Mouse (Mus musculus): Measurements from ENCODE around the gene Wwtr1. TPM values are rescaled to one million over a fixed set of nuclear protein-coding genes. Genes with fewer than 3 reads are reported as not detected.

The Wwtr1 gene
- polyA plus RNA-seq, 1 experiment from 2014 or later: 7.2 TPM

DNA sequence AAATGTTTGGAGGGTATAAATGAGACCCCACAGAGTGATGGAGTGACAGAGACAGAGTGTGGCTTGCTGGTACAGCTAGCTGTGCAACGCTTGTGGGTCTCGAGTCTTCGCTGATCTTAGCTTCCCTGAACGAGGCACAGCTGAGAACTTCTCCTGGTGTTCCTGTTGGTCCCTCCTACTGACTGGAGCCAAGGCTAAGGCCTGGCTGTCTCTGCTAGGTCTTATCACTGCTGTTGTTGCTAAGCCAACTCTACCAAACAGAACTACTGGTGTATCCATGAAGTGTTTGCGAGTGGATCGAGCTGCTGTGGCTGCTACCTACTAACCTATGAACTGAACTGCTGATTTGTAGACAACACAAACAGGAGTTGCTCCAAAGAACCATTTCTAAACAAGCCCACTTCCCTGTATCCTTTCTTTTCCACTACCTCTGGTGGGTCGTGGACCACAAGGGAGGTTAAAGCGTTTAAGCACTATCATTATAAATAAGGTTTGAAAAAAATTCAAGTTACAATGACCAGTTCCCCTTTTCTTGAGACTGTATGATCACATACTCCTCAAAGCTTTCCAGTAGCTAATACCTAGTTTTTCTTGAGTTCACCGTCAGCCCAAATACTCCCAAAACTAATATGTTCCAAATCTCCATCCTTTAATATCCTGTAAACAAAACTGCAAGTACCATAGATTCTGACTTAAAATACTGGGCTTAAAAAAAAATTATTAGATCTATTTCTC lies 42.6 kb downstream of the Wwtr1 start:
- H3K27ac ChIP-seq (replicated peaks; ENCODE audit: low read depth, low read length): no peak overlapping the region
- ATAC-seq (ENCODE audit: low FRiP score, low TSS enrichment): no peak
- no peak overlapping the region for H3K4me2 ChIP-seq (ENCODE audit: low read length)
- H3K4me1 ChIP-seq (ENCODE audit: control insufficient read depth, insufficient read depth, low read length): no peaks in the 10 kb centered on the region
- no peak overlapping the region for H3K4me3 ChIP-seq (replicated peaks; ENCODE audit: low read depth, low read length)
- DNase-seq: no peak
- no peaks in the 10 kb centered on the region for H3K9me3 ChIP-seq (ENCODE audit: control insufficient read depth, low read length)
- 97% methylated on average over 9 of the region's 9 CpGs for WGBS
- no peaks in the 10 kb centered on the region for H3K27me3 ChIP-seq (ENCODE audit: control insufficient read depth, insufficient read depth, low read length)
- no peaks in the 10 kb centered on the region for H3K36me3 ChIP-seq (ENCODE audit: control insufficient read depth, insufficient read depth, low read length)
- H3K9ac ChIP-seq (replicated peaks; ENCODE audit: low read length): no peak overlapping the region

GRCm38 (mm10) chr3:57530836-57531235 lies 44.9 kb downstream of the Wwtr1 start:
- DNase-seq: no peak

DNA sequence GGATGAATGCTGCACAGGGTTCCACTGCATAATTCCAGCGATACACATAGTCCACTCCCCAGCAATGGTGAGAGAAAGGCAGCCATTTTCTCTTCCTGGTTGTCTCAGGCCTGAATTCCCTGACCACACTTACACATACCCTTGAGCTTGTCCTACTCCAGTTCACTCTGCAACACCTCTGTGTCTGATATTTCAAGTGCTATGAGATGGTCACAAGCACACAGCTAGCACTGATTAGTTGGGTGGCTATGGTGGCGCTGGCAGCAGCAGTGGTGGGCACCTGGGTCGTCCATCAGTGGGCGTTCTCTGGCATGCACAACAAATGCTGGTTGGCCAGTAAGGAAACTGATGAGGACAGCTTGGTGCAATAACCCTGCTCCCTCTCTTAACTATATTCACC lies 45.5 kb downstream of the Wwtr1 start:
- no peak overlapping the region for H3K4me3 ChIP-seq (replicated peaks; ENCODE audit: low read depth, low read length)
- H3K9ac ChIP-seq (replicated peaks; ENCODE audit: low read length): no peak overlapping the region
- no peak for ATAC-seq (ENCODE audit: low FRiP score, low TSS enrichment)
- DNase-seq: no peak
- no peaks in the 10 kb centered on the region for H3K27me3 ChIP-seq (ENCODE audit: control insufficient read depth, insufficient read depth, low read length)
- H3K36me3 ChIP-seq (ENCODE audit: control insufficient read depth, insufficient read depth, low read length): no peaks in the 10 kb centered on the region
- WGBS: 95% methylated on average over 4 of the region's 4 CpGs
- H3K27ac ChIP-seq (replicated peaks; ENCODE audit: low read depth, low read length): no peak overlapping the region
- H3K9me3 ChIP-seq (ENCODE audit: control insufficient read depth, low read length): 0 out of 2 replicates have a peak, but pooled peaks cover 5% of the 10 kb centered on the region
- no peak overlapping the region for H3K4me2 ChIP-seq (ENCODE audit: low read length)
- H3K4me1 ChIP-seq (ENCODE audit: control insufficient read depth, insufficient read depth, low read length): no peaks in the 10 kb centered on the region

More at GRCm38 (mm10) chr3:57530836-57531235, 44.9 kb downstream of the Wwtr1 start:
- WGBS: 80% methylated on average over 1 of the region's 1 CpGs
- H3K27me3 ChIP-seq (ENCODE audit: control insufficient read depth, insufficient read depth, low read length): no peaks in the 10 kb centered on the region
- H3K9me3 ChIP-seq (ENCODE audit: control insufficient read depth, low read length): 0 out of 2 replicates have a peak, but pooled peaks cover 5% of the 10 kb centered on the region
- no peak for ATAC-seq (ENCODE audit: low FRiP score, low TSS enrichment)
- no peak overlapping the region for H3K27ac ChIP-seq (replicated peaks; ENCODE audit: low read depth, low read length)
- H3K9ac ChIP-seq (replicated peaks; ENCODE audit: low read length): no peak overlapping the region
- no peaks in the 10 kb centered on the region for H3K36me3 ChIP-seq (ENCODE audit: control insufficient read depth, insufficient read depth, low read length)
- H3K4me3 ChIP-seq (replicated peaks; ENCODE audit: low read depth, low read length): no peak overlapping the region
- no peaks in the 10 kb centered on the region for H3K4me1 ChIP-seq (ENCODE audit: control insufficient read depth, insufficient read depth, low read length)
- H3K4me2 ChIP-seq (ENCODE audit: low read length): no peak overlapping the region

GRCm38 (mm10) chr3:57527154-57527553 lies 48.6 kb downstream of the Wwtr1 start:
- no peak overlapping the region for H3K9ac ChIP-seq (replicated peaks; ENCODE audit: low read length)
- 0 out of 2 replicates have a peak, but pooled peaks cover 5% of the 10 kb centered on the region for H3K9me3 ChIP-seq (ENCODE audit: control insufficient read depth, low read length)
- no peak overlapping the region for H3K27ac ChIP-seq (replicated peaks; ENCODE audit: low read depth, low read length)
- no peak for ATAC-seq (ENCODE audit: low FRiP score, low TSS enrichment)
- DNase-seq: no peak
- H3K4me1 ChIP-seq (ENCODE audit: control insufficient read depth, insufficient read depth, low read length): no peaks in the 10 kb centered on the region
- H3K4me3 ChIP-seq (replicated peaks; ENCODE audit: low read depth, low read length): no peak overlapping the region
- no peaks in the 10 kb centered on the region for H3K36me3 ChIP-seq (ENCODE audit: control insufficient read depth, insufficient read depth, low read length)
- no peaks in the 10 kb centered on the region for H3K27me3 ChIP-seq (ENCODE audit: control insufficient read depth, insufficient read depth, low read length)
- H3K4me2 ChIP-seq (ENCODE audit: low read length): no peak overlapping the region

DNA sequence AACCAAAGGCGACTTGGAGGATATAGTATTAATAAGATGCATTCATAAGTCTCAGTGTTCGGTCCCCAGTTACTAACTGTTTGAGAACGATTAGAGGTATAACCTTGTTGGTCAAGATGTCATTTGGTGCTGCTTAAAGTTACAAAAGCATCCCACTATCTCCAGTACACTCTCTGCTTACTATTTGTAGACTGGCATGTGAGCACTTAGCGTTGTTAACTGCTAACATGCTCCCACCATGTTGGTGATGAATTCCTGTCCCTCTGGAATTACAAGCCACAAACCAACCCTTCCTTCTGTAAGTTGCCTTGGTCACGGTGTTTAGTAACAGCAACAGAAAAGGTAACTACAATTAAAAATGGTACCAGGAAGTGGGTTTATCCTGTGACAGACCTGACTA lies 52.6 kb downstream of the Wwtr1 start:
- 95% methylated on average over 5 of the region's 5 CpGs for WGBS
- H3K9ac ChIP-seq (replicated peaks; ENCODE audit: low read length): no peak overlapping the region
- 0 out of 2 replicates have a peak, but pooled peaks cover 5% of the 10 kb centered on the region for H3K9me3 ChIP-seq (ENCODE audit: control insufficient read depth, low read length)
- no peak overlapping the region for H3K4me3 ChIP-seq (replicated peaks; ENCODE audit: low read depth, low read length)
- no peak for ATAC-seq (ENCODE audit: low FRiP score, low TSS enrichment)
- no peak for DNase-seq
- H3K36me3 ChIP-seq (ENCODE audit: control insufficient read depth, insufficient read depth, low read length): no peaks in the 10 kb centered on the region
- no peaks in the 10 kb centered on the region for H3K27me3 ChIP-seq (ENCODE audit: control insufficient read depth, insufficient read depth, low read length)
- no peak overlapping the region for H3K4me2 ChIP-seq (ENCODE audit: low read length)
- H3K27ac ChIP-seq (replicated peaks; ENCODE audit: low read depth, low read length): no peak overlapping the region
- no peaks in the 10 kb centered on the region for H3K4me1 ChIP-seq (ENCODE audit: control insufficient read depth, insufficient read depth, low read length)

DNA sequence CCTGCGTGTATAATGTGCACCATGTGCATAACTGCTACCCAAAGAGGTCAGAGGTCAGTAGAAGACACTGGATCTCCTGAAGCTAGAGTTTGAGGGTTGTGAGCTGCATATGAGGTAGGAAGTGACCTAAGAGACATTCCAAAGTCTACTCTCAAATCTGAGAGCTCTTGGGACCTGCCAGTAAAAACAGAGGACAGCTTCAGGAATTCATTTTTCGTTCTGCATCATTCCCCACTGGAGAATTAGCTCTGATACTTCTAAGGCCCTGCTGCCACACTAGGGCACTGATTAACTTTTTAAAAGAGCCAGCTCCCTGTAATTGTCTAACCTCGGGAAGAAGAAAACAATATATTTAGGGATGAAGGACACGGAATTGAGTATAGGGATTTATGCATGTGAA lies 53.8 kb downstream of the Wwtr1 start:
- no peak overlapping the region for H3K27ac ChIP-seq (replicated peaks; ENCODE audit: low read depth, low read length)
- no peak overlapping the region for H3K4me3 ChIP-seq (replicated peaks; ENCODE audit: low read depth, low read length)
- H3K4me2 ChIP-seq (ENCODE audit: low read length): no peak overlapping the region
- no peak for DNase-seq
- 0 out of 2 replicates have a peak, but pooled peaks cover 5% of the 10 kb centered on the region for H3K9me3 ChIP-seq (ENCODE audit: control insufficient read depth, low read length)
- WGBS: 95% methylated on average over 4 of the region's 4 CpGs
- H3K4me1 ChIP-seq (ENCODE audit: control insufficient read depth, insufficient read depth, low read length): no peaks in the 10 kb centered on the region
- ATAC-seq (ENCODE audit: low FRiP score, low TSS enrichment): no peak
- no peaks in the 10 kb centered on the region for H3K27me3 ChIP-seq (ENCODE audit: control insufficient read depth, insufficient read depth, low read length)
- H3K36me3 ChIP-seq (ENCODE audit: control insufficient read depth, insufficient read depth, low read length): no peaks in the 10 kb centered on the region
- H3K9ac ChIP-seq (replicated peaks; ENCODE audit: low read length): no peak overlapping the region

GRCm38 (mm10) chr3:57519995-57520394 lies 55.7 kb downstream of the Wwtr1 start:
- 96% methylated on average over 7 of the region's 7 CpGs for WGBS

DNA sequence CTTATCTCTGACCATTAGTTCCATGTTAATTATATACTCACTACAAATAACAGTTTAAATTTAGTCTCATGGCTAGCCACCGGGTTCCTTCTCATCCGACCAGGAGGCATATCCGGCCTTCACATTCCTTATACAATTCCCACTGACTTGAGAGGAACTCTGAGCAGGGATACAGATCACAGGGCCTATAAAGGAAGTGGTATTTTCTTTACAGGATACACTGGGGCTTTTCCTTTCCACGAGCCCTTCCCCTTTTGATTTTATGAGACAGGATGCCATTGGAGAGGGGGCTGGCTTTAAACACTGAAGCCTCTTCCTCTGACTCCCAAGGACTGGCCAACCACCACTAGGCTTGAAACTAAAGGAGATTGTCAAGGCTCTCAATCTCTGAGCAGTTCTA lies 59.6 kb downstream of the Wwtr1 start:
- H3K9ac ChIP-seq (replicated peaks; ENCODE audit: low read length): no peak overlapping the region
- no peak overlapping the region for H3K27ac ChIP-seq (replicated peaks; ENCODE audit: low read depth, low read length)
- 91% methylated on average over 4 of the region's 4 CpGs for WGBS
- H3K4me2 ChIP-seq (ENCODE audit: low read length): no peak overlapping the region
- no peaks in the 10 kb centered on the region for H3K4me1 ChIP-seq (ENCODE audit: control insufficient read depth, insufficient read depth, low read length)
- H3K27me3 ChIP-seq (ENCODE audit: control insufficient read depth, insufficient read depth, low read length): no peaks in the 10 kb centered on the region
- no peaks in the 10 kb centered on the region for H3K36me3 ChIP-seq (ENCODE audit: control insufficient read depth, insufficient read depth, low read length)
- DNase-seq (no peak), ATAC-seq (ENCODE audit: low FRiP score, low TSS enrichment) (no peak)
- no peak overlapping the region for H3K4me3 ChIP-seq (replicated peaks; ENCODE audit: low read depth, low read length)
- no peaks in the 10 kb centered on the region for H3K9me3 ChIP-seq (ENCODE audit: control insufficient read depth, low read length)

More at GRCm38 (mm10) chr3:57519995-57520394, 55.7 kb downstream of the Wwtr1 start:
- no peaks in the 10 kb centered on the region for H3K9me3 ChIP-seq (ENCODE audit: control insufficient read depth, low read length)
- DNase-seq (no peak), ATAC-seq (ENCODE audit: low FRiP score, low TSS enrichment) (no peak)
- no peaks in the 10 kb centered on the region for H3K36me3 ChIP-seq (ENCODE audit: control insufficient read depth, insufficient read depth, low read length)
- no peaks in the 10 kb centered on the region for H3K27me3 ChIP-seq (ENCODE audit: control insufficient read depth, insufficient read depth, low read length)
- no peak overlapping the region for H3K9ac ChIP-seq (replicated peaks; ENCODE audit: low read length)
- H3K27ac ChIP-seq (replicated peaks; ENCODE audit: low read depth, low read length): no peak overlapping the region
- no peak overlapping the region for H3K4me2 ChIP-seq (ENCODE audit: low read length)
- H3K4me3 ChIP-seq (replicated peaks; ENCODE audit: low read depth, low read length): no peak overlapping the region
- no peaks in the 10 kb centered on the region for H3K4me1 ChIP-seq (ENCODE audit: control insufficient read depth, insufficient read depth, low read length)

DNA sequence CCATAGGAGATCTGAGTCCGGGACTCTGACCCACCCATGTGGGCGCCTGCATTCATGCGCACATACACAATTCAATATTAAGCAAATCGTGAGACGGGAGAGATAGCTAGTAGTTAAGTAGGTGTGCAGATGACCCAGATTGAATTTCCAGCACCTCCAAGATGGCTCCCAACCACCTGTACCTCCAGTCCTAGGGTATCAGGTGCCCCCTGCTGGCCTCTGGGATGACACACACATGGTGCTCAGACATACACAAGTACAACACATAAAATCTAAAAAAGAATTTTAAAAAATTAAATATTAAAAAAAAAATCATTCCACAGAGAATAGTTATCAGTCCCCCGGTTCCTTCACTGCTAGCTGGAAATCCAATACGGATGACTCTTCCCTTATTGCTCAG lies 60.7 kb downstream of the Wwtr1 start:
- no peaks in the 10 kb centered on the region for H3K4me1 ChIP-seq (ENCODE audit: control insufficient read depth, insufficient read depth, low read length)
- no peaks in the 10 kb centered on the region for H3K9me3 ChIP-seq (ENCODE audit: control insufficient read depth, low read length)
- ATAC-seq (ENCODE audit: low FRiP score, low TSS enrichment) (no peak), DNase-seq (no peak)
- H3K27ac ChIP-seq (replicated peaks; ENCODE audit: low read depth, low read length): no peak overlapping the region
- H3K4me3 ChIP-seq (replicated peaks; ENCODE audit: low read depth, low read length): no peak overlapping the region
- H3K27me3 ChIP-seq (ENCODE audit: control insufficient read depth, insufficient read depth, low read length): no peaks in the 10 kb centered on the region
- no peak overlapping the region for H3K4me2 ChIP-seq (ENCODE audit: low read length)
- no peak overlapping the region for H3K9ac ChIP-seq (replicated peaks; ENCODE audit: low read length)
- H3K36me3 ChIP-seq (ENCODE audit: control insufficient read depth, insufficient read depth, low read length): no peaks in the 10 kb centered on the region
- WGBS: 97% methylated on average over 7 of the region's 7 CpGs
